Mouse (Mus musculus): ENCODE measurements at regions not wholly inside any gene's neighbourhood (a gene's known extent, or its start where the extent isn't known, plus 50 kb on each side); places are given as distances from the start of the nearest gene placed in this dataset.
"Not testable (repeated sequence)": the region's sequence is repeated elsewhere in the genome, so short reads cannot be mapped to it uniquely, and the experiment has no call there.

DNA sequence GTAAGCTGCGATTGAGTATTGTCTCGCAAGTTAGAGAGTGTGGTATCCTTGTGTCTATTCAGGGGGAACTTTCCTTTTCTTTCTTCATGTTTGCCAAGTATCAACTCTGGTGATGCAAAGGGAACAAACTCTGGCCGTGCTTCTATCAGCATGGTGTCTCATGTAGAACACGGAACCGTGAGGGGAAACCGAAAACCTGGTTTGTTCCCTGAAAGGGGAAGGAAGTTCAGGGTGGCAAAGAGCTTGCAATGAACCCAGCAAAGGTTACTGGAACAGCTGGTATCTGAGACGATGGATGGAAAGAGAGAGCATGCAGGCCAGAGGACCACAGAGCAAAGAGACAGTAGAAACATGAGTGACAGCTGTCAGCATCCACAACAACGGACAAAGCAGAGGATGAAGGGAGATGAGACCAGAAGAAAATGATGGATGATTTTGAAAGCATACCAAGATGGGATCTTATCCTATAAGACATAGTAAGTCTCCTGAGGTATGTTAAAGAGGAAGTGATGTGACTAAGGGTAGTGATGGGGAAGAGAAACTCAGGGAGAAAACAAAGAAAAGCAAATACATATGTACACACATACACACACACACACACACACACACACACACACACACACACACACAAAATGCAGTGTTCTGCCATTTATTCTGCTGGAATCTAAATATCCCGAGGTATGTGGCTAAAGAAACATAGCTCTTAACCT is 199.8 kb upstream of the Peli2 start:
- no peak for DNase-seq (ENCODE audit: low spot score)

DNA sequence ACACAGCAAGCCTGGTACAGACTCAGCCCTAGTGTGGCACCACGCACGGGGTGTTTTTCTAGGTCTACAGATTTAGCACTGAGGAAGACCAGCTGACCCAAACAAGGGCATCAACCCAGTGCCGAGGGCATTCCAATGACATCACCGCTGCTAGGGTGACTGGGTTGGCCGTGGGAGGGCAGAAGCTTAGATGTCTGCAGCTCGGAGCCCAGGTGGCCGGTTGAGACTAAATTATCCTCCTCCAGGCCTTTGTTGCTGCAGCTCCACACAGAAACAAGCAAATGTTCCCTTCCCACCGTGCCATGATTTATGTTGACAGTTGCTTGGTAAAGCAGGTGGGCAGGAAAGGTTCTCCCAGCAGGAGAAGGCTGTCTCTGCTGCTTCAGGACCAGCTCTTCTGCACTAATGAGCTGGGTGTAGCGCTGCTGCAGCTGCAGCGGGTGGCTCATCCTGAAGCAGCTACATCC is 198.8 kb upstream of the Peli2 start:
- DNase-seq (ENCODE audit: low spot score) = peak; percentile 72

DNA sequence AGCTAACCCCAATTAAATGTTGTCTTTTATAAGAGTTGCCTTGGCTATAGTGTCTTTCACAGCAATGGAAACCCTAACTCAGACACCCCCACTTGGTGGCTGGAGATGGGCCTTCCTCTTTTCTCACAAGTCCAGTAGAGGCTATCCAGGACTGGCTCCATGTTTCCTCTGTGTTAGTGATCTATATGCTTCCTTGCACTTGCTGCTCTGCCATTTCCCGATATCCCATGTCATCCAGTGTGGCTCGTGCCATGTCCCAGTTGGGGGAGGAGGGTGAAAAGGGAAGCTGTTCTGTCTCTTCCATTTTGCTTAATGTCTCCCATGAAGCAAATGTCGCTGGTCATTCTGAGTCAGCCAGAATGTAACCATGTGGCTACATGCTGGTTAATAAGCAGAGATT is 194.2 kb upstream of the Peli2 start:
- DNase-seq (ENCODE audit: low spot score) = no peak

DNA sequence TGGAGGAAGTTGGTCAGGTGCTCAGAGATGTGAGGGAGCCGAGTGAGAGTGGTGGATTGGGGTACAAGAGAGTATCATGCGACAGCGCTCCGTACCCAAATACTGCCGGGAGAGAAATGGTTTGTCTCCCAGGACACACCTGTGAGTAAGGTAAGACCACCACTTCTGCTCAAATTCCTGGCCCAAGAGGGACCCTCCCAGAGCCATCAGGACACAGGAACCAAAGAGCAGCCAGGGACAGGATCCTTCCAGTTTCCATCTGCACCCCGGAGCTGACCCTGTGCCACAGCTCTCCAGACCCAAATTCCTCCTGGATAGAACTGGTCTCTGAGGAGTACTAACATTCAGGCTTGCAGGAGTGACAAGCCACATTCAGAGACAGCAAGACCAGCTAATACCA is 185.2 kb upstream of the Peli2 start:
- no peak for DNase-seq (ENCODE audit: low spot score)

DNA sequence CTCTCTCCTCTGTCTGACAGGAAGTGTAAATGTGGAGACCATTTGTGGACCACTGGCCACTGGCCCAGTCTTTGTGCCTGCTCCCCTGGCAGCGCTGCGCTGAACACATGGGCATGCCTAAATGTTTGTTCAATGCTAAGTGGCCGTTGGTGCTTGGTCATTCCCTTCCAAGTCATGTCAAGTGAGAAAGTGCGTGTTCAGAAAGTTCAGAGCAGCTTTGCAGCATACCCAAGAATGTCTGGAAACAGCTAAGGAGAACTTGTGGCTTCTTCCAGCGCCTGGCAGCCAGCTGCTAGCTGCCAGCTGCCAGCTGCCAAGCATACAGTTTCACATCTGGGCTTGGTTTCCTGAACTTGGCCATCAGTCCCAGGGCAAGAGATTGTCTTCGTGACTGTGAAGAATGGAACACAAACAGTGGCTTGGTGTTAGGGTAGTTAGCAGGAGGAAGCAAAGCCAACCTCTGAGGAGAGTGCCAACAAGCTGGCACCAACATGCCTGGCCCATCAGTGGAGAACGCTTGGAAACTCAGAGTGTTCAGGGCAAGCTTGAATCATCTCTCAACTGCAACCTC is 183.5 kb upstream of the Peli2 start:
- no peak for DNase-seq (ENCODE audit: low spot score)

DNA sequence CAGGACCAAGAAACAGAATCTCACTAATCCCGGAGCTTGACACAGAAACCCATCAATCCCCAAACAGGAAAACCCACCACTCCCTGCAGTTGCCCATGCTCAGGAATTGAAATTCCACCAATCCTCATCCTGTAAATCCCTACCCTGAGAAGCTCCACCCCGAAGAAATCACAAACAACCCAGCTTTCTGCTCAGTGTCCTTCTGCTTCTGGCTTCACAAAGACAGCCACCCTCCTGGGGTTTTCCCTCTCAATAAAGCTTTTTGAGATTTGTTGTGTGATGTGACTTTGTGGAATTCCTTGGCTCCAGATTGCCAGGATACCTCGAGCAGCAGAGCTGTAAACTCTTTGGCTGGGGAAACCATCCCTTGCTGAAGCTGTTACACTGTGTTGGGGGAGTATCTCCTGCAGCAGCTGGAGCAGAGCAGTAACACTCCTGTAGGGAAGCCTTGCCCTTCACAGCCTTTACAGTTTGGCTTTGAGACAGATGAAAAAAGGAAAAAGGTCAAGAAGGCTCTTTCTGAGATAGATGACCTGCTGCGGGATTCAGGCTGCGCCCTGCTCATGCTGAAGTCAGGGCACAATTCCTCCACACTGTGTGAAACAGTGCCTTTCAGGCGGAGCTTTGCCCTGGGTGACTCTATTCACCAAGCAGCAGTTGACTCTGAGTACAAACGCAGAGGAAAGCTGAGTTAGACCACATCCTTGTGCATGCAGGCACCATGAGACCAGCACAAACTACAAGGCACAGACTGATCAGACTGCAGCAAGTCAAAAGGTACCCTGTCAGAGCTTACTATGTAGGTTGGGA is 180.6 kb upstream of the Peli2 start:
- DNase-seq (ENCODE audit: low spot score) = no peak

DNA sequence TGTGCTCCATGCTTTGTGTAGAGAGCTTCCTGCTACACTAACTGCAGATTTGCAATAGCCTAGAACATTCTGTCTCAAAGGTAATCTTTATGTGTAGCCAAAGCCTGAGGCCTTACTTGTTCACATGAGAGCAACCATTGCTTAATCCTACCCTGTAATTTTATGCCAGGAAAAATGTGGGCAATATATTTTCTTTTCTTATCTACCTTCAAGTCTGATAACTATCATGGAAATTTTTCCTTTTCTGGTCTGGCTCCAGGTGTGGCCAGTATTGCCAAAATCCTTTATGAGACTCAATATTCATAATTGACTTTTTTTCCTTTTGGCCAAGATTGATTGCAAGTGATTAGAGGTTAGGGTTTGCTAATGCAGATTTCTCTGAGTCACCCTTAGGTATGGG is 178.0 kb upstream of the Peli2 start:
- DNase-seq (ENCODE audit: low spot score) = no peak

DNA sequence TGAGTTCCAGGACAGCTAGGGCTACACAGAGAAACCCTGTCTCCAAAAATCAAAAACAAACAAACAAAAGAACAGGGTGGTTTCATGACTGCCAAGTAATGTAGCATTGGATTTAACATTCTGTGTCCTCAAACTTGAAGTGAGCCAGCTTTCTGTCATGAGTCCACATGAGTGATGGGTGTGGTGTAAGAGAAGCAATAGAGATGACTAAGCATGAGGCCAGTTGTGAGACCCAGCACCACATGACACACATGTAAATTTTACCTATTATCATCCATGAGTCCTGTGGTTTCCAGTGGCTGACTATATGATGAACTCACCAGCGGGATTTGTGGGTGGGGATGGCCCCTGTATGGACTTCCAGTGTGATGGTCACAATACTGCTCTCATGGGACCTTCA is 176.0 kb upstream of the Peli2 start:
- no peak for DNase-seq (ENCODE audit: low spot score)

DNA sequence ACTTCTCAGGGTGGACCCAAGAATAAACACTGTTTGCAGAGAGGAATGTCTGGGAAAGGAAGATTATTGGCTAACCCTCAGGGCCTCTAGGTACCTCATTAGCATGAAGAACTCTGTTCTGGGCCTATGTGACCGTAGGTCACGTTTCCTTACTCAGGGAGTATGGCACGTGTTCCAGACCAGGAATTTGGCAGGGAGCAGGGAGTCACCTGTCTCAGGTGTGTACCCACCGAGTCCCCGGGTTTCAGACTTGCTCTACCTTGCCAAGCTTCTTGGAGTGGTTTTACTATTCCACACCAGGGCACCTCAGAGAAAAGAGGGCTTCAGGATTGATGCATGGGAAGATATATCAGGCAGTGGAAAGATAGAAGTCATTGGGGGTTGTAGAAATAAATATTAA is 169.6 kb upstream of the Peli2 start:
- DNase-seq (ENCODE audit: low spot score) = no peak

DNA sequence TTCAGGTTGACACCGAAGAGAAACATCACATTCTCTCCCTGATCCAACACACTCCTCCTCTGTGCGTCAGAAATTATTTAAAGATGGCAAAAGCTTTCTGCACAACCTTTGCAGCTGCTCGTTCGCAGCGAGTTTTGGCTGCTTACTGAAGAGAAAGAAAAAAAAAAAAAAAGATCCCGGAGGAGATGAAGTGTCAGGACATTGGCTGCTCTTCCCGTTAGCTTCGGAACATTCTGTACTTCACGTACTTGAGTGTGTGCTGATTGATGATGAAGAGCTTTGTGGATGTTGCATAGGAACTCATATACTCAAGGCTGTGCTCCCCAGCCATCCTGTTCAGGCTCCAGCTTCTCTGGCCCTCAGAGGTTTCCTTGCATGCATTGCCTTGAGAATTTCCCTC is 162.5 kb upstream of the Peli2 start:
- no peak for DNase-seq (ENCODE audit: low spot score)

DNA sequence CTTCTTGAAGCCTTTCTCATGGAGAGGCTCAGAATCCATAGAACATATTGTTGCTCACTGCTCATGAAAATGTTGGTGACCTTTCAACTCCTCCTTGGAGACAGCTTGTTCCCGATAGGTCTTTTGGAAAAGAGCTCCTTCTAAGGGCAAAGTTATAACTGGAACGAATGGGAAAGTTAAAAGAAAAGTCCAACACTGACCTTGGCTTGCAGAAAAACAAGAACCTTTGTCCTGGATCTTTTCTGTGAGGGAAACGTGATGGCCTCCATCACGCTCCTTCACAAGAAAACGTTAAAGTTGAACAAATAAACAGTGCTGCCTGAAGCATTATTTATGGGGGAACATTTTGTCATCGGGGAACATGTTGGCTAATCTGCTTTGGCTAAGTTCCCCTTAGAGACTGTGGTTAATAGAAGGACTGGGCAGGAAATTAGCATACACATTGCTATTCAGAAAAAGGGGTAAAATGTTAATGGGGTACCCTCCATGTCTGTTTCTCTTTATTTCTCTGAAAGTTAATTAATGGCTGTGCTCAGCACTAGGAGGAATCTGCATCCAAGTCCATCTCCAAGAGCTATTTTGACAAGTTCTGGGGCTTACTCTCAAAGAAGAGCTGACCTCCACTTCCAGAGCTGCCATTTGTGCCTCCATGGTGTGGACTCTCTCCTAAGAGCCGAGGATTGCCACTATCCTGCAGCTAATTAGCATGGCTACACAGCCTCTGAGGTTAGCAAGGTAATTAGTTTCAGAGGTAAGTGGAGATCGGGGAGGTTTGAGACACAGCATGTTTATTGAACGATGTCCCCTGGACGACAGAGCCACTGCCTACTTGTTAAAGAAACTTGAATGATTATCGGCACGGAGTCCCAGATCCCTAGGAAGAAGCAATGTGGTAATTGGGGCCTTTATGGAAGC is 161.0 kb upstream of the Peli2 start:
- DNase-seq (ENCODE audit: low spot score) = no peak

DNA sequence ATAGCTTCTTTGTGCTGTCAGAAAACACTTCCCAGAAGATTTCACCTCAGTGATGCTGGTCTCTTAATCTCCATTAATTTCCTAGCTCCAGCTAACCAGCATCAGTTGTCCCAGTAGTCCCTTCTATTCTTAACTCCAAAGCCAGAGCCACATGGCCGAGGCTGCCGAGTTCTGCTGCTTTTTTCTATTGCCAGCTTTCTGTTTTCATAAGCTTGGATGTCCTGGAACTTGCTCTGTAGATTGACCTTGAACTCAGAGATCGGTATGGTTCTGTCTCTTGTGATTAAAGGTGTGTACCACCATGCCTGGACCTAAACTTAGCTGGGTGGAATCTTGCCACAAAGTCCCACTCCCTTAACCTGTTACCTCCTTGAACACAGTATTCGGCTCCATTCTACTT is 155.8 kb upstream of the Peli2 start:
- DNase-seq (ENCODE audit: low spot score) = not testable (repeated sequence)

DNA sequence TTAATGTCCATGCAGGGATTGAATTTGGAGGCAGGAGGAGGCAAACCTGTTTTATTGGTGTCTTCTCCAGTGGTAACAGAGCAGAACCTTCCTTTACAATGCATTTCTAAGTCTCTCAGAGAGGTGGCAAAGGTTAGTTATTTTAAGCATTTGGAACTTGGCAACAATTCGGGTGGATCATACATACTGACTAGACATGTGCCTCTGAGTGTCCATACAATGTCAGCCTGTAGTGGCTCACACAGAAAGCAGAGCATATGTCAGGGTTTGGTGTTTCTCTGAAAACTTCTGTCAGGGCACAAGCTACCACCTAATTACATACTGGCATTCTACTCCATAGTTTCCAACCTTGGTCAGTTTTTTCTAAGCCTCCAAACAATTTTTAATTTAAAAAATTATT is 150.8 kb upstream of the Peli2 start:
- DNase-seq (ENCODE audit: low spot score) = no peak

DNA sequence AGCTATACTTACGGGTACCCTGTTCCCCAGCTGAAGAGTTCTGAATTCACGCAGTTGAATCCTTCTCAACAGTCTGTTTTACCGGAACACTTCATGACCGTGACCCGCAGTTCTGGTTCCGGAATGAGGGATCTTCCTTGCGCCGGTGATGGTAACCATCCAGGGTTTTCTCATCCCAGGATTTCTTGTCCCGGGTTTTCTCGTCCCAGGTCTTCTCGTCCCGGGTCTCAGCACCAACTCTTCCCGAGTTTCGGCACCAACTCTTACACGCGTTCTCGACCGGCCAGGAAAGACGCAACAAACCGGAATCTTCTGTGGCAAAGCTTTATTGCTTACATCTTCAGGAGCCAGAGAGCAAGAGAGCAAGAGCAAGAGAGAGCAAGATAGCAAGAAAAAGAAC is 147.5 kb upstream of the Peli2 start:
- not testable (repeated sequence) for DNase-seq (ENCODE audit: low spot score)

DNA sequence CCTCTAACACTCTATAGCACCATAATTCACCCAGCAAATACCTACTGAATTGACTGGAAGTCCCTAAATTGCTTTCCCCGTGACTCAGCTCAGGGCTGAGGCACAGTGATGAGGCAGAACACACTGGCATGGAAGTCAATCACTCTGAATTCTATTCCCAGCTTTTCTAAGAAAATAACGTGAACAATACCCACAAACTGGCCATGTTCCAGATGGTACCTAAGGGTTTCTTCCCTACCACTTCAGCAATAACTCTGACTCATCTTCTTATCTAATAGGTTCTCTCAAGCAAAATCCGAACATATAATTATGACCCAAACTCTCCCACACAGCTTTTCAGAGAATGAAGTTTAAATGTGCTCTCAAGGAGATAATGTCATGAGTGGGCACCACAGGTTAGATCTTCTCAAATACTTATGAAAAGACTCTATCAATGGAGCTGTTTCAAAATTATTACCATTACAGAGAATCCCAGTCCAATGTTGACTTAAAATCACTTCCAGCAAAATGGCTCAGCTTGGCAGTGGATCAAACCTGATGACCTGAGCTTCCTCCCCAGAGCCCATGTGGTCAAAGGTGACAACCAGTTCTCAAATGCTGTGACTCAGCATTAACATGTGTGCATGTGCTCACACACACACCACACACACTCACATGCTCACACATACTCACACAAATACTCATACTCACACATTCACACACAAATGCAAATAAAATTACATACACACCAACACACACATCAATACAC is 137.5 kb upstream of the Peli2 start:
- no peak for DNase-seq (ENCODE audit: low spot score)

DNA sequence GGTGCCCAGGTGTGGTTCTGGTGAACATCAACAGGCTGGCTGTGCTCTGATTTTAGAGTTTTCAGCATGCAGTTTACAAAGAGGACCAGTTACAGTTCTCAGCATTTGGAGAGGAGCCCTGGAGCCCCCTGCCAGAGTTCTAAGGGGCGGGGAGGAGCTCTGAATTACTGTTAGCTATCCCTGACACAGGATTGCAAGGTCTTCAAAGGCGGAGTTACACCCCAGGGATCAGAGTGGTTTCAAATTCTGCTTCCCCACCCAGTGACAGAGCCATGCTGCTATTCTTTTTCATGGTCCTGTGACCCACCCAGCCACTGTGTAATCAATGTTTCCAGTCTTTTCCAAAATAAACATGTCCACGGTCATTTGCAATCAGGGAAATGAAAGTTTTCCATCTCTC is 134.1 kb upstream of the Peli2 start:
- no peak for DNase-seq (ENCODE audit: low spot score)

DNA sequence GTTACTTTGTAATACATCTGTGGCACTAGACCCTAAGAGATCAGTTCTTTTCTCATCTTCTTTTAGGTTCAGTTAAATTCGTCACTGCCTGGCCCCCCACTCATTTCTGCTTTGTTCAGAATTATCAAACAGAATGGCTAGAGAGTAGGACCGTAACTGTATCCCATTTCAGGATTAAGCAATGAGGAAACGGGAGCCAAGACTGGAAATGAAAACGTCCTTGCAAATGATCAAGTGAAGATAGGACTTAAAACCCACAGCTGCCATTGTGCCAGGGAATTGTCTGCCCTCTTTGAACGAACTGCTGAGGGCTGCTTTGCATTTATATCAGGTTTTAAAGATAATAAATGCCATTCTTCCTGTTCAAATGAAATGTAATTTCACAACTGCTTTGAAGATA is 133.7 kb upstream of the Peli2 start:
- no peak for DNase-seq (ENCODE audit: low spot score)

DNA sequence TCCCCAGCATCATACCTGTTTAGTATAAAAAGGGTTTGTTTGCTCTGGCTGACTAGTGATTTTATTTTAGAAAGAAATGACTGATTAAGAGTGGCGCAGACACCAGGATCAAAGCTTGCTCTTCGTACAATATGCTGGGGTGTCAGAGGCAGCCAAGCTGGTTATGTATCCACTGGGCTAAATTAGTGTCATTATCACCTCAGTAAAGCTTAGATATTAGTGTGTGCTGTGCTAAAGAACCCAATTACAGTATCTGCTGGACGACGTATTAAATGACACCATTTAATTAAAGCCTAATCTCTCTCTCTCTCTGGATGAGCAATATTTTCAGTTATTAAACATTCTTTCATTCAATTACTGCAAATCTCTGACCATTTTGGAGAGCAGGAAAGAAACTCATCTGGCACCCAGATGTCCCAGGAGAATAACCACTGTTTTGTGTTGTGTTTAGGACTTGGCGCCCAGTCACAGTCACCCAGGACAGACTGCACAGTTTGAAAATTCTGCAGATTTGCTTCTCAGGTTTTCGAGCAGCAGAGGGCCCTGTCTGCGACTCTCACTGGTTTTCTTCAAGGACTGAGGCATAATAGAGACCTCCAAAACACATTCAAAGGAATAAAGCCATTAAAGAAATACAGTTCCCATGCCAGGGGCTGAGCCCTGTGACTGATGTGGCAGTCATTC is 133.1 kb upstream of the Peli2 start:
- DNase-seq (ENCODE audit: low spot score) = no peak

DNA sequence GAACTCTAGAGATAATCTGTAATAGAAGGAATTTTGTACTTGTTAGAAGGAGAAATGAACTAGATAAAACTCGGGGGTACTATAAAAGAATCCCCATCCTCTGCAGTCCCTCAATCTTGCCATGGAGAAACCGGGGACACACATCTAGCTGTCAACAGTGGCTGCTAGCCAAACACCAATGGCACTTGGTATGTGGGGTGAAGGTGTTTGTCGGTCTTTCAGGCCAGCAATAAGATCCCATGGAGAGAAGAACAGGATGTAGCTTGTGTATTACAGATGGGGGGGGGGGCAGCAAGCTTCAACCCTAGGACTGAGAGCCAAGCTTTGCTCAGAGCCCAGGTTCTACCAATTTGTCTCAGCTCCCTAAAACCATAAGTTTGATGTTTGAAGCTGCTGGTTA is 132.5 kb upstream of the Peli2 start:
- no peak for DNase-seq (ENCODE audit: low spot score)

DNA sequence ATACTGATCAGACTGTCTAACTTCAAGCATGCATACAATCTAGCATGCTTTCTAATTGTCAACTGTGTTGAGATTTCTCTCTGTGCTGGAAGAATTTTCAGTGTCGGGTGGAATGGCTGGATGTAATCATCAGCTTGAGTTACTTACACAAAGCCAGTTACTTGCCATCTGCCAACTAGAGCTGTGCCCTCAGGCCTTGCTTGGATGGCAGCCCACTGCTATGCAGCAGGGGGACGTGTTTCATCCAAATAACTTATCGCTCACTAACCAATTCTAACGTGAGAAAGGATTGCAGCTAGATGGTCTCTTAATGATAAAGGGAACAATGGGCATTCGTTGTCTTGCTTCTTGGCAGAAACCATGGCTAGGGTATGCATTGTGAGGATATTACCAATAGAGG is 131.3 kb upstream of the Peli2 start:
- no peak for DNase-seq (ENCODE audit: low spot score)

DNA sequence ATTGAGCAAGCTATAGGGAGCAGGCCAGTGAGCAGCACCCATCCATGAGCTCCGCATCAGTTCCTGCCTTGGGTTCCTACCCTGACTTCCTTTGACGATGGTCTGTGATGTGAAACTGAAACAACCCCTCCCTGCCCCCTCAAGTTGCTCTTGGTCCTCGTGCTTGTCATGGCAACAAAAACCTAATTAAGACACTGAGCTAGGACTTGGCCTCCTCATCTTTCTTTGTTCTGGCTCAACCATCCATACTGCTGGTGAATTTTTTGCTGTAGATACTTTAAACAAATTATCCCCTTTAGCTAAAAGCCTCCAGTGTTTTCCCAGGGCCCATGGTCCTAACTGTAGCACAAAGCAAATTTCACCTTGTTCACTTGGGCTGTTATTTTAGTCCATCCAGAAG is 129.9 kb upstream of the Peli2 start:
- DNase-seq (ENCODE audit: low spot score) = no peak

Data from retina, embryonic 14.5 days (tissue).